Comparison of ENCODE assay signal across 14 mouse cellular contexts in genomic region chr16:31002117-31002516, GRCm38 (mm10).
DNase-seq lines count a peak whose midpoint lies in the region; ATAC-seq and TF ChIP-seq lines count a peak whose summit lies in the region.
"Had no signal": no experiment of that assay in that cellular context is flagged by ENCODE, and none has a peak within 500 bp of the region (broad histone marks: within the 10 kb centered on the region; RNA-seq: fewer than 3 reads in every experiment).

No protein-coding gene starts in this region.

- TF ChIP-seq CTCF in E14TG2a.4 (conservative IDR thresholded peaks at IDR 0.05; ENCODE audit: low read length), result no peak

- no peak overlapping the region for H3K4me3 ChIP-seq in forebrain, embryonic 13.5 days
- H3K4me3 ChIP-seq in forebrain, embryonic 14.5 days (ENCODE audit: low read depth, low read length), result no peak overlapping the region
- H3K4me3 ChIP-seq in E14TG2a.4 (replicated peaks; ENCODE audit: low read length), result peak overlapping the region; percentile 41
- H3K4me3 ChIP-seq in hindbrain, embryonic 10.5 days, result no peak overlapping the region
- H3K4me3 ChIP-seq: heart, embryonic 13.5 days had no signal

- H3K27ac ChIP-seq in forebrain, embryonic 13.5 days, result no peak overlapping the region
- H3K27ac ChIP-seq in forebrain, embryonic 14.5 days (ENCODE audit: low read depth, low read length), result no peak overlapping the region
- H3K27ac ChIP-seq in hindbrain, embryonic 10.5 days, result peak overlapping the region; percentile 66
- H3K27ac ChIP-seq: macrophage had no signal

- H3K4me2 ChIP-seq in forebrain, embryonic 13.5 days, result no peak overlapping the region
- no peak overlapping the region for H3K4me2 ChIP-seq in forebrain, embryonic 14.5 days (ENCODE audit: low read length)
- H3K4me2 ChIP-seq: heart, embryonic 13.5 days had no signal

- no peak for DNase-seq in forebrain, embryonic 14.5 days (ENCODE audit: low spot score)
- peak; percentile 47 to 51 for DNase-seq in layer of hippocampus, postnatal 10 days (ENCODE audit: low spot score in 2 of 2)
- DNase-seq in layer of hippocampus, postnatal 25 days (ENCODE audit: extremely low spot score in 1 of 2, low spot score in 1 of 2), result no peak
- no peak for DNase-seq in hindbrain, embryonic 10.5 days (ENCODE audit: low spot score)
- DNase-seq in urinary bladder, adult 18-20 months (ENCODE audit: low spot score in 2 of 2), result no peak
- no peak for DNase-seq in lung, postnatal 14 days
- DNase-seq: gastrocnemius, postnatal 10 days; kidney, postnatal 10 days; liver, postnatal 0 days; spleen, adult 18-20 months had no signal

- peak; percentile 5; the same call in 1 of the 2 replicates for ATAC-seq in forebrain, embryonic 13.5 days
- ATAC-seq in forebrain, embryonic 14.5 days, result no peak
- ATAC-seq: liver, postnatal 0 days had no signal

- H3K27me3 ChIP-seq in forebrain, embryonic 13.5 days, result no peaks in the 10 kb centered on the region
- H3K27me3 ChIP-seq in forebrain, embryonic 14.5 days (replicated peaks; ENCODE audit: control insufficient read depth, insufficient read depth, low read length), result no peaks in the 10 kb centered on the region
- no peaks in the 10 kb centered on the region for H3K27me3 ChIP-seq in E14TG2a.4 (ENCODE audit: insufficient read depth, low read length)
- no peaks in the 10 kb centered on the region for H3K27me3 ChIP-seq in hindbrain, embryonic 10.5 days (ENCODE audit: insufficient read depth, poor library complexity, severe bottlenecking)
- H3K27me3 ChIP-seq: heart, embryonic 13.5 days had no signal

- no peaks in the 10 kb centered on the region for H3K36me3 ChIP-seq in forebrain, embryonic 13.5 days (ENCODE audit: poor library complexity, severe bottlenecking)
- no peaks in the 10 kb centered on the region for H3K36me3 ChIP-seq in forebrain, embryonic 14.5 days (ENCODE audit: control insufficient read depth, insufficient read depth, low read length)
- H3K36me3 ChIP-seq in E14TG2a.4 (ENCODE audit: insufficient read depth, low read length), result no peaks in the 10 kb centered on the region
- peaks cover 6% of the 10 kb centered on the region; the same call in 1 of the 2 replicates for H3K36me3 ChIP-seq in hindbrain, embryonic 10.5 days

- H3K9ac ChIP-seq in forebrain, embryonic 13.5 days, result no peak overlapping the region
- no peak overlapping the region for H3K9ac ChIP-seq in forebrain, embryonic 14.5 days (ENCODE audit: low read length)
- H3K9ac ChIP-seq: liver, postnatal 0 days had no signal

- WGBS in forebrain, embryonic 13.5 days, result 82% methylated on average over 6 of the region's 6 CpGs
- 85% methylated on average over 6 of the region's 6 CpGs for WGBS in forebrain, embryonic 14.5 days
- 82% methylated on average over 6 of the region's 6 CpGs for WGBS in hindbrain, embryonic 10.5 days

- no peaks in the 10 kb centered on the region for H3K9me3 ChIP-seq in forebrain, embryonic 13.5 days (replicated peaks)
- no peaks in the 10 kb centered on the region for H3K9me3 ChIP-seq in forebrain, embryonic 14.5 days (replicated peaks; ENCODE audit: control insufficient read depth, low read length)
- no peaks in the 10 kb centered on the region for H3K9me3 ChIP-seq in E14TG2a.4 (ENCODE audit: low read length)
- H3K9me3 ChIP-seq in hindbrain, embryonic 10.5 days, result no peaks in the 10 kb centered on the region
- H3K9me3 ChIP-seq: heart, embryonic 13.5 days had no signal

- peaks cover 22% of the 10 kb centered on the region for H3K4me1 ChIP-seq in forebrain, embryonic 13.5 days
- peaks cover 13% of the 10 kb centered on the region for H3K4me1 ChIP-seq in forebrain, embryonic 14.5 days (ENCODE audit: control insufficient read depth, insufficient read depth, low read length)
- peaks cover 63% of the 10 kb centered on the region for H3K4me1 ChIP-seq in E14TG2a.4 (replicated peaks; ENCODE audit: low read depth, low read length)
- peaks cover 50% of the 10 kb centered on the region for H3K4me1 ChIP-seq in hindbrain, embryonic 10.5 days (replicated peaks)

Comparison
In these comparisons a context has a peak if more than half of its experiments do, and no peak if none do; other contexts are left out.
1. DNase-seq: peak in layer of hippocampus, postnatal 10 days (2 of 2); none in forebrain, embryonic 14.5 days (single experiment), layer of hippocampus, postnatal 25 days (0 of 2), hindbrain, embryonic 10.5 days (single experiment), urinary bladder, adult 18-20 months (0 of 2) and lung, postnatal 14 days (single experiment).